Mouse (Mus musculus): ENCODE data around the gene Dvl2.

Dvl2 gene

DNA sequence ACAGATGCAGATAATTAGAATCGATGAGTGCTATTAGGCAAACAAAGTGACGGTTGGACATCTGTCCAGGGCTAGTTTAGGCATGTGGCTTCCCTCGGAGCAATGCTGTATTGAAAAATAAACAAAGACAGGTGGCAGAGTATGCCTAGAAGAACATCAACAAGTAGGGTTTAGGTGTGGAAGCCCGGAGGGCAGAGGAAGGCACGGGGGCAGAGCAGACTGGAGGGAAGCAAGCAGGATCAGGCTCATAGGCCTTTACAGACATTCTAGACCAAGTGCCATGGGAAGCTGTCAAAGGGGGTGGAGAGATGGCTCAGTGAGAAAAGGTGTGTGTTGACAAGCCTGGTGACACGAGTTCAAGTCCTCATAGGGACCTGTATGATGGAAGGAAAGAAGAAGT, 49.0 kb downstream of the Dvl2 start:
- in situ Hi-C loops (cut with MboI; ENCODE audit: low pct_unique_long_range_greater_than_20kb in 1 of 2, low sequenced_read_pairs in 2 of 2, unreplicated experiment in 1 of 2) = no loop called here

DNA sequence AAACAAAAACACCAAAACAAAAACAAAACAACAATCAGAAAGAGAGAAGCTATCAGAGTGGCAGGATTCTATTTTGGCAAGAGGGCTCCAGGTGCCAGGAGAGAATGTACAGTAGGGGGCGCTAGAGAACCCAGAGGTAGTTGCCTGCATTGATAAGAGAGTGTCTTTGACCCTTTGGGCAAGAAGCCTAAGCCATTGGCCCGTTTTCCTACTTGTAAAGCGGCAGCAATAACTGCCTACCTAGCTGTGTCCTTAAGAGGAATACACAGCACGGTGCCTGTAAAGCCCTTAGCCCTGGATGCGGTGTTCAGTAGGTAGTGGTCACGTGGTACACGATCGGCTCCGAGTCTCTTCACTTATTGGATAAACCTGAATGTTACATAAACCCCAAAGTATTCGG, 49.4 kb downstream of the Dvl2 start:
- in situ Hi-C loops (cut with MboI; ENCODE audit: low pct_unique_long_range_greater_than_20kb in 1 of 2, low sequenced_read_pairs in 2 of 2, unreplicated experiment in 1 of 2) = loop anchor here (5.0 to 10.0 kb wide), 2 partner anchors 57 to 125 kb away; no protein-coding TSS in a partner anchor

DNA sequence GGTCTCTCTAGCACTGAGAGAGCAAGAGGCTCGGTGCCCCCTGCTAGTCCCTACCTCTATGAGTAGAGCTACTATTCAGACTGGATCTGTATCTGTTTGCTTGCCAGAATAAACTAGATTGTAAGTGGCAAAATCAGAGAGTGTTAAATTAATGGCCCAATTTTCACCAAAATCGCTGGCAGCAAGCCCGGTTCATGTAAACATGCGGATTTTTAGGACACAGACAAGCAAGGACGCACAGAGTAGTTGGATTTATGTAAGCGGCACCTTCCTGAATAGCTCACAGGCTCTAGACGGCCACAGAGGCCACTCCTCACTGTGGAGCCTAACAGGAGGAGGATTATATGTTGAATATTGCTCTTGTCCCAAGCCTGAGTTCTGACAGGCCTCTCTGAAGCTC, 52.8 kb downstream of the Dvl2 start:
- in situ Hi-C loops (cut with MboI; ENCODE audit: low pct_unique_long_range_greater_than_20kb in 1 of 2, low sequenced_read_pairs in 2 of 2, unreplicated experiment in 1 of 2) = loop anchor here (5.0 to 10.0 kb wide), 2 partner anchors 54 to 122 kb away; no protein-coding TSS in a partner anchor

- in situ Hi-C loops (cut with MboI; ENCODE audit: low pct_unique_long_range_greater_than_20kb in 1 of 2, low sequenced_read_pairs in 2 of 2, unreplicated experiment in 1 of 2) = loop anchor here (5.0 to 10.0 kb wide), 2 partner anchors 53 to 121 kb away; no protein-coding TSS in a partner anchor
Measured at GRCm38 (mm10) chr11:70053898-70054570, 53.6 kb downstream of the Dvl2 start, which contains the start of gene Asgr1. Gene Asgr1, plus strand, starts transcription at chr11:70054085.

DNA sequence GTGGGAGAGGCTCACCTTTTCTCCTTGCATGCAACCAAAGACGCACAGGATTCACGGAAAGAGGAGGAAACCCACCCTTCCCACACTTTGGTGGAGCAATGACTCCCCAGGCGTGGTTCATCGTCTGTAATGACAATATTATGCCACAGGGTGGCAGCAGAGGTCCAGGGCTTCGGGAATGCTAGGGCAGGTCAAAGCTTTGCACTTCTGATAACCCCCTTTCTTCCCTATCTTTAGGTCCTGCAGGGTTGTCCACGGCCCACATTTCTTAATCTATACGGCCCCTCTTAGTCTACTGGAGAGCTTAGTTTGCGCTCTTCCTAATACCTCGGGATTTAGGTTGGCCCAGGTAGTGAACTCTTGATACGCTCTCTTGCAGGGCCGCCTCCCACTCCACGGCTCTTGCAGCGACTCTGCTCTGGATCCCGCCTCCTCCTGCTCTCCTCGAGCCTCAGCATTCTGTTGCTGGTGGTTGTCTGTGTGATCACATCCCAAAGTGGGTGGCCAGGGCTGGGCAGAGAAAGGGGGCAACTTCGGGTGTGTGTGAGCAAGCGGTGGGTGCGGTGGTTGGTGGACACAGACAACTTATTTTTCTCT, 55.3 kb downstream of the Dvl2 start:
- in situ Hi-C loops (cut with MboI; ENCODE audit: low pct_unique_long_range_greater_than_20kb in 1 of 2, low sequenced_read_pairs in 2 of 2, unreplicated experiment in 1 of 2) = loop anchor here (10.0 kb wide), 1 partner anchor 119 kb away; no protein-coding TSS in a partner anchor

- in situ Hi-C loops (cut with MboI; ENCODE audit: low pct_unique_long_range_greater_than_20kb in 1 of 2, low sequenced_read_pairs in 2 of 2, unreplicated experiment in 1 of 2) = loop anchor here (10.0 kb wide), 1 partner anchor 117 kb away; no protein-coding TSS in a partner anchor
Measured at GRCm38 (mm10) chr11:70057805-70058204, 57.4 kb downstream of the Dvl2 start.

DNA sequence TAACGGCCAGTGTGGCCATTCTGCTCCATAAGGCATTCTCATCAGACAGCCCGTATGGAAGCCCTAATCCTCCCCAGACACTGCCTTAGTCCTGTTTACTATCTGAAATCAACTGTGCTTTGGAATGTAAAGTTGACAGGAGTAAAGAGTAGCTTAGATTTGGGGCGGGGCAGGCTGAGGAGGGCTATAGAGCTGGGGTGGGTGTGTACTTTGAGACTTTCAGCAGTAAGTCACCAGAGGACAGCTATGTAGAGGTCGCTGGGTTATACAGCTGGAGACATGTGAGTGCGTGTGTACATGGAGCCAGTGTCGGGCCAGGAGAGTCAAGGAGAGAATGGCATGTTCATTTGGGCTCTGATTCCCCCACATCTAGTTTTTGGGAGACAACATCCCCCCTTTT, 59.5 kb downstream of the Dvl2 start:
- in situ Hi-C loops (cut with MboI; ENCODE audit: low pct_unique_long_range_greater_than_20kb in 1 of 2, low sequenced_read_pairs in 2 of 2, unreplicated experiment in 1 of 2) = loop anchor here (10.0 kb wide), 1 partner anchor 115 kb away; no protein-coding TSS in a partner anchor

Measured in mouse embryonic stem cell (cell line).